Mouse (Mus musculus) embryonic facial prominence, embryonic 15.5 days (tissue): Measurements from ENCODE around the gene Rapgef3. TPM values are rescaled to one million over a fixed set of nuclear protein-coding genes. Genes with fewer than 3 reads are reported as not detected.
A peak's percentile ranks its signal among the peaks of the same experiment; 100 is the strongest.

Experiments used
- ATAC-seq: fragments of 200-750 bp; cut with Nextera tagmentation; 2 replicates; pipeline ENCODE4 v1.8.0; 2017; ENCODE audit warnings: low read depth, moderate TSS enrichment; ENCODE audit not compliant: insufficient number of reproducible peaks, low FRiP score, low TSS enrichment
- H3K27ac ChIP-seq: fragments of 300-500 bp; sonication (generic); replicated peaks from 2 replicates; pipeline ENCODE4 v1.5.1; 2015; ENCODE audit warnings: mild to moderate bottlenecking, inconsistent platforms
- H3K27me3 ChIP-seq: fragments of 300-500 bp; sonication (generic); 2 replicates; pipeline ENCODE4 v1.6.1; 2015; ENCODE audit warnings: inconsistent platforms
- H3K36me3 ChIP-seq: fragments of 300-500 bp; sonication (generic); 2 replicates; pipeline ENCODE4 v1.6.1; 2015; ENCODE audit warnings: mild to moderate bottlenecking, inconsistent platforms
- H3K4me1 ChIP-seq: fragments of 300-500 bp; sonication (generic); 2 replicates; pipeline ENCODE4 v1.6.1; 2015; ENCODE audit warnings: inconsistent platforms
- H3K4me2 ChIP-seq: fragments of 300-500 bp; sonication (generic); replicated peaks from 2 replicates; pipeline ENCODE4 v1.6.1; 2015; ENCODE audit warnings: mild to moderate bottlenecking, inconsistent platforms
- H3K4me3 ChIP-seq: fragments of 300-500 bp; sonication (generic); replicated peaks from 2 replicates; pipeline ENCODE4 v1.5.1; 2015; ENCODE audit warnings: mild to moderate bottlenecking, inconsistent platforms
- H3K9ac ChIP-seq: fragments of 300-500 bp; sonication (generic); 2 replicates; pipeline ENCODE4 v1.6.1; 2015; ENCODE audit warnings: inconsistent platforms
- H3K9me3 ChIP-seq: fragments of 300-500 bp; sonication (generic); replicated peaks from 2 replicates; pipeline ENCODE4 v1.6.1; 2016; ENCODE audit warnings: inconsistent platforms
- WGBS: fragments of 180-500 bp; shearing (Covaris S2); methylation state at CpG from one replicate; pipeline ENCODE4 v1.1.7; 2015; 5-methylcytosine and 5-hydroxymethylcytosine counted together
- polyA plus RNA-seq: library from polyadenylated mRNA; unstranded; fragments of >200 nt; fragmentation: Nextera tagmentation; extraction: Ambion mirVana; gene quantifications from 2 replicates; pipeline ENCODE4 v1.2.1, GENCODE M21; 2015

The Rapgef3 gene
- polyA plus RNA-seq, 1 experiment from 2014 or later = 11.8 TPM

GRCm38 (mm10) chr15:97728394-97728793 lies 39.4 kb downstream of the Rapgef3 start:
- no peak for ATAC-seq
- H3K4me2 ChIP-seq = no peak overlapping the region
- H3K4me1 ChIP-seq = peaks cover 14% of the 10 kb centered on the region; the same call in 1 of the 2 replicates
- H3K27ac ChIP-seq = no peak overlapping the region
- no peaks in the 10 kb centered on the region for H3K9me3 ChIP-seq
- H3K4me3 ChIP-seq = no peak overlapping the region
- H3K9ac ChIP-seq = no peak overlapping the region
- H3K27me3 ChIP-seq = no peaks in the 10 kb centered on the region
- 80% methylated on average over 11 of the region's 11 CpGs for WGBS
- no peaks in the 10 kb centered on the region for H3K36me3 ChIP-seq

GRCm38 (mm10) chr15:97727520-97727919 lies 40.3 kb downstream of the Rapgef3 start:
- H3K9ac ChIP-seq = no peak overlapping the region
- no peak overlapping the region for H3K27ac ChIP-seq
- ATAC-seq = no peak
- H3K4me3 ChIP-seq = no peak overlapping the region
- no peak overlapping the region for H3K4me2 ChIP-seq
- H3K36me3 ChIP-seq = no peaks in the 10 kb centered on the region
- 62% methylated on average over 5 of the region's 5 CpGs for WGBS
- H3K4me1 ChIP-seq = peaks cover 14% of the 10 kb centered on the region; the same call in 1 of the 2 replicates
- no peaks in the 10 kb centered on the region for H3K9me3 ChIP-seq
- H3K27me3 ChIP-seq = no peaks in the 10 kb centered on the region

- no peak overlapping the region for H3K4me3 ChIP-seq
- no peak overlapping the region for H3K27ac ChIP-seq
- H3K9me3 ChIP-seq = no peaks in the 10 kb centered on the region
- no peaks in the 10 kb centered on the region for H3K36me3 ChIP-seq
- no peak overlapping the region for H3K9ac ChIP-seq
- WGBS = 51% methylated on average over 8 of the region's 8 CpGs
- H3K4me2 ChIP-seq = no peak overlapping the region
- H3K27me3 ChIP-seq = no peaks in the 10 kb centered on the region
- H3K4me1 ChIP-seq = peaks cover 16% of the 10 kb centered on the region; the same call in 1 of the 2 replicates
- ATAC-seq = no peak
These were observed 40.7 kb downstream of the Rapgef3 start for GRCm38 (mm10) chr15:97727048-97727447.

- Histone ChIP-seq H3K36me3 (no peaks in the 10 kb centered on the region), H3K9me3 (no peaks in the 10 kb centered on the region), H3K4me3 (no peak overlapping the region), H3K27me3 (no peaks in the 10 kb centered on the region), H3K4me1 (peaks cover 21% of the 10 kb centered on the region), H3K27ac (no peak overlapping the region), H3K9ac (no peak overlapping the region), H3K4me2 (no peak overlapping the region)
- no peak for ATAC-seq
- 75% methylated on average over 13 of the region's 13 CpGs for WGBS
These were observed 41.5 kb downstream of the Rapgef3 start for GRCm38 (mm10) chr15:97726310-97726709.

GRCm38 (mm10) chr15:97725198-97725785 lies 42.5 kb downstream of the Rapgef3 start:
- H3K36me3 ChIP-seq = no peaks in the 10 kb centered on the region
- 67% methylated on average over 6 of the region's 6 CpGs for WGBS
- no peak overlapping the region for H3K4me2 ChIP-seq
- H3K4me3 ChIP-seq = no peak overlapping the region
- H3K27ac ChIP-seq = no peak overlapping the region
- ATAC-seq = no peak
- no peaks in the 10 kb centered on the region for H3K27me3 ChIP-seq
- H3K4me1 ChIP-seq = peaks cover 26% of the 10 kb centered on the region
- H3K9ac ChIP-seq = no peak overlapping the region
- H3K9me3 ChIP-seq = no peaks in the 10 kb centered on the region

GRCm38 (mm10) chr15:97724346-97725197 lies 43.2 kb downstream of the Rapgef3 start:
- Histone ChIP-seq H3K4me1 (peaks cover 22% of the 10 kb centered on the region), H3K9ac (no peak overlapping the region), H3K27ac (no peak overlapping the region), H3K4me3 (no peak overlapping the region), H3K36me3 (no peaks in the 10 kb centered on the region), H3K4me2 (no peak overlapping the region), H3K9me3 (no peaks in the 10 kb centered on the region), H3K27me3 (no peaks in the 10 kb centered on the region)
- WGBS = 80% methylated on average over 17 of the region's 17 CpGs
- no peak for ATAC-seq

- 84% methylated on average over 6 of the region's 6 CpGs for WGBS
- Histone ChIP-seq H3K4me3 (no peak overlapping the region), H3K36me3 (no peaks in the 10 kb centered on the region), H3K27ac (no peak overlapping the region), H3K4me2 (no peak overlapping the region), H3K9me3 (no peaks in the 10 kb centered on the region), H3K9ac (no peak overlapping the region), H3K27me3 (no peaks in the 10 kb centered on the region), H3K4me1 (peaks cover 18% of the 10 kb centered on the region)
- ATAC-seq = no peak
These were observed 44.0 kb downstream of the Rapgef3 start for GRCm38 (mm10) chr15:97723536-97724345.

- Histone ChIP-seq H3K4me1 (peaks cover 23% of the 10 kb centered on the region), H3K4me2 (no peak overlapping the region), H3K9ac (no peak overlapping the region), H3K27me3 (no peaks in the 10 kb centered on the region), H3K4me3 (no peak overlapping the region), H3K9me3 (no peaks in the 10 kb centered on the region), H3K36me3 (no peaks in the 10 kb centered on the region), H3K27ac (peak overlapping the region; percentile 40; the same call in 1 of the 2 replicates)
- 0 out of 2 replicates have a peak, but pooled peaks have one; percentile 18 for ATAC-seq
- WGBS = 41% methylated on average over 15 of the region's 15 CpGs
These were observed 46.6 kb downstream of the Rapgef3 start for GRCm38 (mm10) chr15:97721008-97721701.

GRCm38 (mm10) chr15:97720026-97720675 lies 47.6 kb downstream of the Rapgef3 start:
- Histone ChIP-seq H3K4me1 (peaks cover 23% of the 10 kb centered on the region), H3K27me3 (no peaks in the 10 kb centered on the region), H3K4me3 (no peak overlapping the region), H3K27ac (no peak overlapping the region; the same call in 1 of the 2 replicates), H3K4me2 (no peak overlapping the region), H3K9ac (no peak overlapping the region), H3K36me3 (no peaks in the 10 kb centered on the region), H3K9me3 (no peaks in the 10 kb centered on the region)
- ATAC-seq = no peak
- WGBS = 80% methylated on average over 12 of the region's 12 CpGs

- H3K4me2 ChIP-seq = no peak overlapping the region
- no peak overlapping the region for H3K4me3 ChIP-seq
- no peaks in the 10 kb centered on the region for H3K27me3 ChIP-seq
- H3K9ac ChIP-seq = no peak overlapping the region
- H3K27ac ChIP-seq = no peak overlapping the region
- no peaks in the 10 kb centered on the region for H3K9me3 ChIP-seq
- H3K4me1 ChIP-seq = peaks cover 20% of the 10 kb centered on the region
- no peak for ATAC-seq
- WGBS = 89% methylated on average over 12 of the region's 12 CpGs
- no peaks in the 10 kb centered on the region for H3K36me3 ChIP-seq
These were observed 48.3 kb downstream of the Rapgef3 start for GRCm38 (mm10) chr15:97719494-97719893.
